Mouse (Mus musculus): Measurements from ENCODE around the gene Galk2. TPM values are rescaled to one million over a fixed set of nuclear protein-coding genes. Genes with fewer than 3 reads are reported as not detected.

Gene Galk2
- polyA plus RNA-seq, 1 experiment from 2014 or later, result 38.7 TPM

GRCm38 (mm10) chr2:125838091-125838490 lies 20.8 kb upstream of the Galk2 start:
- DNase-seq (ENCODE audit: low spot score) (no peak), ATAC-seq (ENCODE audit: insufficient number of reproducible peaks, low FRiP score, low TSS enrichment, low read depth) (no peak)
- Histone ChIP-seq H3K4me1 (ENCODE audit: control insufficient read depth, insufficient read depth, low read length) (no peaks in the 10 kb centered on the region), H3K4me3 (ENCODE audit: low read depth, low read length) (no peak overlapping the region), H3K9ac (ENCODE audit: low read length) (no peak overlapping the region), H3K36me3 (ENCODE audit: control insufficient read depth, insufficient read depth, low read length) (peaks cover 13% of the 10 kb centered on the region; the same call in 1 of the 2 replicates), H3K4me2 (ENCODE audit: low read depth, severe bottlenecking) (no peak overlapping the region), H3K9me3 (ENCODE audit: control insufficient read depth, low read length) (no peaks in the 10 kb centered on the region), H3K27me3 (ENCODE audit: control insufficient read depth, insufficient read depth, low read length) (no peaks in the 10 kb centered on the region), H3K27ac (replicated peaks; ENCODE audit: low read depth, low read length) (no peak overlapping the region)
- 95% methylated on average over 6 of the region's 7 CpGs for WGBS

- Histone ChIP-seq H3K4me3 (ENCODE audit: low read depth, low read length) (no peak overlapping the region), H3K27ac (replicated peaks; ENCODE audit: low read depth, low read length) (no peak overlapping the region), H3K9me3 (ENCODE audit: control insufficient read depth, low read length) (no peaks in the 10 kb centered on the region), H3K36me3 (ENCODE audit: control insufficient read depth, insufficient read depth, low read length) (peaks cover 14% of the 10 kb centered on the region; the same call in 1 of the 2 replicates), H3K27me3 (ENCODE audit: control insufficient read depth, insufficient read depth, low read length) (no peaks in the 10 kb centered on the region), H3K4me1 (ENCODE audit: control insufficient read depth, insufficient read depth, low read length) (no peaks in the 10 kb centered on the region), H3K9ac (ENCODE audit: low read length) (no peak overlapping the region), H3K4me2 (ENCODE audit: low read depth, severe bottlenecking) (no peak overlapping the region)
- DNase-seq (ENCODE audit: low spot score), result no peak
- no peak for ATAC-seq (ENCODE audit: insufficient number of reproducible peaks, low FRiP score, low TSS enrichment, low read depth)
- 89% methylated on average over 2 of the region's 2 CpGs for WGBS
Observed at GRCm38 (mm10) chr2:125838708-125839284, 20.1 kb upstream of the Galk2 start.

GRCm38 (mm10) chr2:125851237-125851636 lies 7.7 kb upstream of the Galk2 start:
- Histone ChIP-seq H3K4me2 (ENCODE audit: low read depth, severe bottlenecking) (no peak overlapping the region), H3K9ac (ENCODE audit: low read length) (no peak overlapping the region), H3K27ac (replicated peaks; ENCODE audit: low read depth, low read length) (no peak overlapping the region), H3K36me3 (ENCODE audit: control insufficient read depth, insufficient read depth, low read length) (no peaks in the 10 kb centered on the region), H3K4me3 (ENCODE audit: low read depth, low read length) (no peak overlapping the region), H3K27me3 (ENCODE audit: control insufficient read depth, insufficient read depth, low read length) (no peaks in the 10 kb centered on the region), H3K9me3 (ENCODE audit: control insufficient read depth, low read length) (no peaks in the 10 kb centered on the region), H3K4me1 (ENCODE audit: control insufficient read depth, insufficient read depth, low read length) (no peaks in the 10 kb centered on the region)
- DNase-seq (ENCODE audit: low spot score) (peak; percentile 13), ATAC-seq (ENCODE audit: insufficient number of reproducible peaks, low FRiP score, low TSS enrichment, low read depth) (no peak)
- WGBS, result 86% methylated on average over 2 of the region's 2 CpGs

GRCm38 (mm10) chr2:125857707-125858106 lies 1.2 kb upstream of the Galk2 start:
- peak; percentile 8 for DNase-seq (ENCODE audit: low spot score)
- Histone ChIP-seq H3K36me3 (ENCODE audit: control insufficient read depth, insufficient read depth, low read length) (no peaks in the 10 kb centered on the region), H3K4me1 (ENCODE audit: control insufficient read depth, insufficient read depth, low read length) (no peaks in the 10 kb centered on the region), H3K9me3 (ENCODE audit: control insufficient read depth, low read length) (no peaks in the 10 kb centered on the region), H3K9ac (ENCODE audit: low read length) (no peak overlapping the region), H3K4me3 (ENCODE audit: low read depth, low read length) (peak overlapping the region; percentile 71), H3K27me3 (ENCODE audit: control insufficient read depth, insufficient read depth, low read length) (no peaks in the 10 kb centered on the region), H3K27ac (replicated peaks; ENCODE audit: low read depth, low read length) (no peak overlapping the region), H3K4me2 (ENCODE audit: low read depth, severe bottlenecking) (peak overlapping the region; percentile 58)
- WGBS, result 49% methylated on average over 3 of the region's 3 CpGs
- no peak for ATAC-seq (ENCODE audit: insufficient number of reproducible peaks, low FRiP score, low TSS enrichment, low read depth)

GRCm38 (mm10) chr2:125863799-125864198 lies 4.9 kb downstream of the Galk2 start:
- Histone ChIP-seq H3K27ac (replicated peaks; ENCODE audit: low read depth, low read length) (no peak overlapping the region), H3K27me3 (ENCODE audit: control insufficient read depth, insufficient read depth, low read length) (no peaks in the 10 kb centered on the region), H3K4me2 (ENCODE audit: low read depth, severe bottlenecking) (no peak overlapping the region), H3K4me1 (ENCODE audit: control insufficient read depth, insufficient read depth, low read length) (0 out of 2 replicates have a peak, but pooled peaks cover 3% of the 10 kb centered on the region), H3K4me3 (ENCODE audit: low read depth, low read length) (no peak overlapping the region), H3K36me3 (ENCODE audit: control insufficient read depth, insufficient read depth, low read length) (no peaks in the 10 kb centered on the region), H3K9ac (ENCODE audit: low read length) (no peak overlapping the region), H3K9me3 (ENCODE audit: control insufficient read depth, low read length) (no peaks in the 10 kb centered on the region)
- ATAC-seq (ENCODE audit: insufficient number of reproducible peaks, low FRiP score, low TSS enrichment, low read depth) (no peak), DNase-seq (ENCODE audit: low spot score) (no peak)
- 80% methylated on average over 3 of the region's 3 CpGs for WGBS

- WGBS, result 86% methylated on average over 1 of the region's 1 CpGs
- Histone ChIP-seq H3K36me3 (ENCODE audit: control insufficient read depth, insufficient read depth, low read length) (no peaks in the 10 kb centered on the region), H3K27ac (replicated peaks; ENCODE audit: low read depth, low read length) (no peak overlapping the region), H3K9me3 (ENCODE audit: control insufficient read depth, low read length) (no peaks in the 10 kb centered on the region), H3K27me3 (ENCODE audit: control insufficient read depth, insufficient read depth, low read length) (no peaks in the 10 kb centered on the region), H3K4me1 (ENCODE audit: control insufficient read depth, insufficient read depth, low read length) (0 out of 2 replicates have a peak, but pooled peaks cover 3% of the 10 kb centered on the region), H3K4me2 (ENCODE audit: low read depth, severe bottlenecking) (no peak overlapping the region), H3K9ac (ENCODE audit: low read length) (no peak overlapping the region), H3K4me3 (ENCODE audit: low read depth, low read length) (no peak overlapping the region)
- DNase-seq (ENCODE audit: low spot score), result no peak
- ATAC-seq (ENCODE audit: insufficient number of reproducible peaks, low FRiP score, low TSS enrichment, low read depth), result no peak
Observed at GRCm38 (mm10) chr2:125864551-125864950, 5.6 kb downstream of the Galk2 start.

GRCm38 (mm10) chr2:125865585-125865984 lies 6.7 kb downstream of the Galk2 start:
- no peaks in the 10 kb centered on the region for H3K9me3 ChIP-seq (ENCODE audit: control insufficient read depth, low read length)
- H3K27me3 ChIP-seq (ENCODE audit: control insufficient read depth, insufficient read depth, low read length), result no peaks in the 10 kb centered on the region
- DNase-seq (ENCODE audit: low spot score), result no peak
- no peak overlapping the region for H3K4me3 ChIP-seq (ENCODE audit: low read depth, low read length)
- ATAC-seq (ENCODE audit: insufficient number of reproducible peaks, low FRiP score, low TSS enrichment, low read depth), result no peak
- no peak overlapping the region for H3K27ac ChIP-seq (replicated peaks; ENCODE audit: low read depth, low read length)
- 0 out of 2 replicates have a peak, but pooled peaks cover 3% of the 10 kb centered on the region for H3K4me1 ChIP-seq (ENCODE audit: control insufficient read depth, insufficient read depth, low read length)
- H3K36me3 ChIP-seq (ENCODE audit: control insufficient read depth, insufficient read depth, low read length), result no peaks in the 10 kb centered on the region
- H3K9ac ChIP-seq (ENCODE audit: low read length), result no peak overlapping the region
- H3K4me2 ChIP-seq (ENCODE audit: low read depth, severe bottlenecking), result no peak overlapping the region; the same call in 1 of the 2 replicates

- H3K27ac ChIP-seq (replicated peaks; ENCODE audit: low read depth, low read length), result no peak overlapping the region
- H3K9ac ChIP-seq (ENCODE audit: low read length), result peak overlapping the region; percentile 63
- peak overlapping the region; percentile 50 for H3K4me3 ChIP-seq (ENCODE audit: low read depth, low read length)
- WGBS, result 5% methylated on average over 23 of the region's 23 CpGs
- H3K4me1 ChIP-seq (ENCODE audit: control insufficient read depth, insufficient read depth, low read length), result 0 out of 2 replicates have a peak, but pooled peaks cover 3% of the 10 kb centered on the region
- no peaks in the 10 kb centered on the region for H3K36me3 ChIP-seq (ENCODE audit: control insufficient read depth, insufficient read depth, low read length)
- H3K9me3 ChIP-seq (ENCODE audit: control insufficient read depth, low read length), result no peaks in the 10 kb centered on the region
- peak; percentile 75 for ATAC-seq (ENCODE audit: insufficient number of reproducible peaks, low FRiP score, low TSS enrichment, low read depth)
- H3K4me2 ChIP-seq (ENCODE audit: low read depth, severe bottlenecking), result peak overlapping the region; percentile 69
- no peaks in the 10 kb centered on the region for H3K27me3 ChIP-seq (ENCODE audit: control insufficient read depth, insufficient read depth, low read length)
- DNase-seq (ENCODE audit: low spot score), result peak; percentile 63
Observed at GRCm38 (mm10) chr2:125866058-125866740, 7.3 kb downstream of the Galk2 start.

All from limb, embryonic 11.5 days (tissue).